Mouse (Mus musculus): Measurements from ENCODE around the gene Spata20.

The Spata20 gene

DNA sequence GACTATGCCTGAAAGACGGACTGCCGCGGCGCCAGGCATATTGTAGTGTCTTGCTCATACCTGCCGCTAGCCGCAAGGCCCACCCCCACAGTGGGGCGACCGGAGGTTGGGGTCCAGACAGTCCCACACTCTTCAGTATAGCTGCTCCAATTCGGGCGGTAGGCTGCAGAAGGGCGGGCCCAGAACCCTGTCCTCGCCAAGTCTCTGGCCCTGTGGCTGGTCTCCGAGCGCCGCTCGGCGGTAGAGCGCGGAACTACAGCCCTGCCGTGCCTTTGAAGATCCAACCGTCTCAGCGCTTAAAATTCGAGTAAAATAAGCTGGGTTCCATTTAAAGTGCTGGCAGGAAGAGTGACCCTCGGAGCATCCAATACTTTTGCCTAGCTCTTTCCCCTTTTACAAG lies at the start of gene Spata20:
Gene Spata20, minus strand, starts transcription at position 179 of the 400 bp plus-strand sequence.
- DNase-seq (ENCODE audit: low read depth, low spot score): peak; percentile 53

DNA sequence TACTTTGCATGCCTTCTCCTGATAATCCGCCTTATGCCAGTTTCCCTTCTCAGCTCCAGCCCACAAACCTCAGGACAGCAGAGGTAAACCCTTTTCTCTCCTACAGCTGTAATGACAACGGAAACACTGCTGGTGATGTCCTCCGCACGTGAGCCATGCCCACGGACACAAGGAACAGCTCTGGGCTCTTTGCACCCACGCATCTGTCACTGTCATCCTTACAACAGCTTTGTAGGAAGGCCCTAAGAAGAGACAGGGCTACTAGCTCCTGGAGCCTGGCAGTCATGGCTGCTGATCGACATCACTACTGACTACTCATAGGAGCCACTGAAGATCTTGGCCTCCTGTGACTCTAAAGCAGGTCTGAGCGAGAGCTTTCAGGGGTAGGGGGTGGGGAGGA lies 47.2 kb upstream of the Spata20 start:
- no peak for DNase-seq (ENCODE audit: low read depth, low spot score)

DNA sequence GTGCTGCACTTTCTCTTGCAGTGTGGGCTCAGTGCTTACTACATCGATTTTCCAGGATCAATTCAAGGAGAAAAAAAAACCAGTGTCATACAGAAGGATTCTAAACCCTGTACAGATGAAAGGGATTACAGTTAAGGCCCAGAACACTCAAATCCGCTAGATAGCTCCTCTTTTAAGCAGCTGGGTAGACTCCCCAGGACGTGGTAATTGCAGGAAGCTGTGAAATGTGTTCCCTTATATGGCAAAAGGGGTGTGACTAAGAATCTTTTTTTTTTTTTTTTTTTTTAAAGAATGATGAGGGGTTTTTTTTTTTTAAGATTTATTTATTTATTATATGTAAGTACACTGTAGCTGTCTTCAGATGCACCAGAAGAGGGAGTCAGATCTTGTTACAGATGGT lies 42.9 kb upstream of the Spata20 start:
- DNase-seq (ENCODE audit: low read depth, low spot score): no peak

DNA sequence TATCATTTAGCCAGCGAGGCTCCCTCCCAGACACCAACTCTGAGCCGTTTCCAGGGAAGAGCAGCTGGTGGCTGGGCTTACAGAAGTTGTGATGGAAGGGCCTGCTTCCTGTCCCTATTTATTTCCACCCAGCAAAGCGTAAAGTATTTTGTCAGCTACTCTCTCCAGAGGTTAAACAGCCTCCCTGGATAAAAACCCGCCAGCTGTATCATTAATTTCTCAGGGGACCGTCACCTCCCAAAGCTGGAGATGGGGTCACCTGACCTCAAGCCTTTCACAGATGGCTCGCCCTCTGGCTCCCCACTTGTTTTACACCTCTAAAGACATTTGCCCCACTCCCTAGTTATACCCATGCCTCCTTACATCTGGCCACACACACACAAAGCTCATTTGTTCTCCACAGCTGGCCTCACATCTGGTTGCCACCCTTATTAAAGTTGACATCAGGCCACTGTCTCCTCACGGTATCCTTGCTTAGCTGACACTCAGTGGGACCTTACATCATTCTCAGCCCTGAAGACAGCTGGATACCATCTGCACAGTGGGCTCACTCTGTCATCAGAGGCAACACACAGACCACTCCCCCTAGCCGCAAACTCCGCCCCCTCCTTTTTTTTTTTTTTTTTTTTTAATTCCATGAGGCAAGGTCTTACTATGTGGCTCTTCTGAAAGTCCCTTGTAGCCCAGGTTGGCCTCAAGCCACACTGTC lies 40.3 kb upstream of the Spata20 start:
- DNase-seq (ENCODE audit: low read depth, low spot score): no peak

DNA sequence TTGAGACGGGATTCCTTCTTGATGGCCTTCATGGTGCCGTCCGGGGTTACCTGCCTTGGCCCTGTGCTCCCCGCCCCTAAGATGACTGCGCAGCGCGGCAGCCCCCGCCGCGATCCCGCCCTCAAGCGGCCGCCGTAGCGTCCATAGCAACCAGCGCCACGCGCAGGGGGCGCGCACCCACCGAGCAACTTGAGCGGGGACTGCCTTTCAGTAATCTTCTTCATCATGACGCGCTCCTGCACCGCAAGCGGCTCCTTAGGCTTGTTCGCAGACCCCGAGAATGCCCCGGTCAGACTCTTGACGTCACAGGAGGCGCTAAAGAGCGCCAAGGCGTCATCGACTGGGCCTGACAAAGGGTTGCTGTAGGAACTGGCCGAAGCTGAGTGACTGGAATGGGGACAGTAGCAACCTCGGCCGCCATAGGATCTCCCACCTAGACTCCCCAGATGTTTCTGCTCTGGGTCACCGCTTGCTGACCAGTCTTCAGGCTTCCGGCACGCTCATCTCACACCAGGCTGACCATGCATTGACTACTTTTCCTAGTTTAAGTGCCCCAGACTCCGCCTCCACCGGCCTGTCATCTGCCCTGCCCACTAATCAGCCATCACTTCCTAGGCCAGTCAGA lies 35.4 kb upstream of the Spata20 start, which contains the start of gene Mycbpap:
Gene Mycbpap, minus strand, starts transcription at position 524 of the 625 bp plus-strand sequence.
- DNase-seq (ENCODE audit: low read depth, low spot score): peak; percentile 49

DNA sequence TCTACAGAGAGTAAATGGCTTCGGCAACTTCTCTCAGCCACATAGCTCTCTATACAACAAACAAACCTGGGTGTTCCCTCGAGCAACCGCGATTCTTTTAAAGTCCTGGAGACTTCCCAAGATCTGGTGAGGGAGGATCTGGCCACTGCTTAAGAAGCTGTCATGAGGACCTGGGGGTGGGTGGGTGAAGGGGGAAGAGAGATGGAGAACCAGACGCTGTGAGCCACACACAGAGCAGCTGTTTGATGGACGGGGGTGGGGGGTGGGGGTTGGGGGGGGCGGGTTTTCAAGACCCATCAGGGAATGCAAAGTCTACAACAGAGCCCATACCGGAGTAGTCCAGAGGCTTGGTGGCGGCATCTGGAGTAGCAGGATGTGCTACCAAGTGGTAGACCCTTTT lies 27.5 kb upstream of the Spata20 start:
- DNase-seq (ENCODE audit: low read depth, low spot score): no peak

DNA sequence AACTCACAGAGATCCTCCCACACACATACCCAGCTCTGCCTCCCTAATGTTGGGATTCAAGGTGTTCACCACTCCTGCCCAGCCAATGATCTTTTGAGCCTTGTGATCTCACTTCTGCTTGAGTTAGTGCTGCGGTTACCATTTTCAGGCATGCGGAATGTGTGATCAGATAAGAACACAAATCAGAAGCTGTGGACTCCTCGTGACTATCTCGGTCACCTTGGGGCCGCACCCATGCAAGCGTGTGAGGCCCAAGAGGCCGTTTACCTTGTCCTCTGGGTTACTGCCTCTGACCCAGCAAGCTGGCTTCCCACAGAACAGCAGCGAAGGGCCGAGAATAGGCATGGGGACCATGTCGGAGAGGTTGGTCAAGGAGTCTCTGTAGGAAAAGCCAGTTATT lies 23.0 kb upstream of the Spata20 start:
- DNase-seq (ENCODE audit: low read depth, low spot score): no peak

DNA sequence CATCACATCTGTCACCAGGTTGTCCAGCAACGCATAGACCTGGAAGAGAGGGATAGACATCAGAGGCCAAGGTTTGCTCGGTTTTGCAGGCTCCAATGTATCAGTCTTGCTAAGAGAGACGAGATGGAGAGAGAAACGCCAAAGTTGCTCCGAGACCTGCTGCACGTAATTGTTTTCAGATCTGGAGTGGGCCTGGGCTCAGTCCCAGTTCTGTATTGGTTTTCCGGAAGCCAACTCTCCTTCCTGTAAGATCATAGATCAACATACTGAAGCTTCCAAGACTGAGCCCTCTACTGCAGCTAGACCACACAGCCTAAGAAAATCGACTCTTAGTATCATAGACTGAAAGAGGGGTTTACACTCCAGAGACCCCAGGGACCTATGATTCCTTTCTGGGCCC lies 15.5 kb upstream of the Spata20 start:
- DNase-seq (ENCODE audit: low read depth, low spot score): no peak

DNA sequence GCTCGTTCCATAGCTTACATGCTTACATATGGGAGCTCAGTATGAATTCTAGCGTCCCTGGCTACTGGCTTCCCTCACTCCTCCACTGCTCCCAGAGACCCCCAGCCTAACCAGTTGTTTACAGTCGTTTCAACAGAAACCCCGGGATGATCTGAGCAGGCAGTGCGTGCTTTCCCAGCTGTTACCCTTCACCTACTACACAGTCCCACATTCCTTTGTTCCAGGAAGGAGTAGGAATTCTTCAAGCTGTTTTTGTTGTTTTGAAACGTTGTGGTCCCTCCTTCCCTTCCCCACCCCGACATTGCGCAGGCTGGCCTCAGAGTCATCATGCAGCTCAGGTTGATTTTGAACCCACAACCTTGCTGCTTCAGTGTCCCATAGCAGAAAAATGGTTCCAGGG lies 14.4 kb upstream of the Spata20 start:
- no peak for DNase-seq (ENCODE audit: low read depth, low spot score)

DNA sequence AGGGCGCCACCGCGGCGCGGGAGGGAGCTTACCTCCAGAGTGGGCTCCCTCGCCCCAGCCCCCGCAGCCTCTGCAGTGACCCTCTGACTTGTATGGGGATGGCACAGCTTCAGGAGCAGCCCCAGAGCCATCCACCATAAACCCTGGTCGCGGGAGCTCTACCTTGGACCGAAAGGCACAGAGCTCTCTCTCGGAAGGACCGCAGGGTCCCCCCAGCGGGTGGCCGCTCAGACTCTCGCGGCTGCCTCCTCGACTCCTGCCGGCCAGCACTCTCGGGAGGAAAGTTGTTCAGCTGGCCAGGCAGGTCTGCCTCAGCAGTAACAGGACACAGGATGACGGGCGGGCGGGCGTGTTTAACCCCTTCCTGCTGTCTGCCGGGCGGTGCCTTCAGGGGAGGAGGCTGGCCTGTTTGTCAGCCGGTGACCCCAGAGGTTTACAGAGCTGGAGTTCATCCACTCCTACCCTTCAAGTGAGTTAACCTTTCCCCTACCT lies 13.7 kb upstream of the Spata20 start, which contains the start of gene Epn3:
Gene Epn3, minus strand, starts transcription at position 314 of the 492 bp plus-strand sequence.
- no peak for DNase-seq (ENCODE audit: low read depth, low spot score)

DNA sequence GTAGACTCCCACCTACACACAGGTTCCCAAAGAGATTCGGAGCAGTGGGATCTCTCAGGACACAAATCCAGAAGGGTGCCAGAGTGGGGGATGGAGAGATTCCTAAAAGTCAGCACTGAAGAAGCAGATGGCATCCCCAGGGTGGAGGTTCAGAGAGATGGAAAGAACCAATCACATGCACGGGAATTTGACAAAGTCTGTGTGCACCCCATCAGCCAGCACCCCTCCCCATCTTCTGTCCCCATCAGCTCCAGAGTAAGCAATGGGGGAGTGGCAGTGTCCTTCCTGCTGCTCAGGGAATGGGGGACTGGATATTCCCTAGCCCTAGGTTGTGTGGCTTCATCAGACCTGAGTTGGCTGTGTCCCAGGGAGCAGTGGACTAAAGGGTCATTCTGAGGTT lies 13.1 kb upstream of the Spata20 start:
- no peak for DNase-seq (ENCODE audit: low read depth, low spot score)

DNA sequence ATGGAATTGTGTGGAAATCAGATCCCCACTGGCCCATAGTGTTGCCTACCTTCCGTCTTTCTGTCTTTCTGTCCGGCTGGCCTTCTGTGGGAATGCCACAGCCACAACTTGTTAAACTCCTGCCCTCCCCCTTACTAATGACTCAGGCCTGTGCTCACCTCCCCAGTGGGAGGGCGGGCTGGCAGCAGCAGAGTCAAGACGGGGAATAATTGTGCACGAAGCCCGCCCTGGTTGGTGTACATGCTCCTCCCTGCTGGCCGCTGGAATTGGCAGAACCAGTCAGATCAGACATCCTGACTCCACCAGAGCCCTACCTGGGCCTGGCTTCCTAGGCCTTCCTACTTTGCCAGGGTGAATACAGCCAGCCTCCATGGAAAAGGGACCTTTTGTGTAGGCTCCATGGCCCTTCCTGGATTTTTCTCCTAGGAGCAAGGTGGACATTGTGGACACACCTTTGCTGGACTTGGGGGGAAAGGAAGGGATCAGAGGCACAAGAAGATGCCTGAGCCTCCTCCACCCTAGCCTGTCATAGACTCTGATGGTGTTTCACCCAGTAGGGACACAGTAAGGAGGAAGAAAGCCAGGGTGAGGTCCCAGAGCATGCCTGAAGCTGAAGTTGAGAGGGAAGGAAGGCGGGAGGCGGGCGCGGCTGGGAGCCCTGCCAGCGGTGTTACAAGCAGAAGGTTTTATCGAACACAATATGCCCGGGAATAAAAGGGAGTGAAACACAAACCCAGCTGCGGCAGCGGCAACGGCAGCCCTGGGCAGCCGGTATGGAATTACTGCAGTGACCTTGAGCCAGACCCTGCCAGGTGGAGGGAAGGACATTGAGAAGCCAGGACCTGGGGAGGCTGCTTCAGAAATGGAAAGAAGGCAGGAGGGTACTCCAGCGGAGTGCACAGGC lies 12.4 kb upstream of the Spata20 start:
- DNase-seq (ENCODE audit: low read depth, low spot score): no peak

DNA sequence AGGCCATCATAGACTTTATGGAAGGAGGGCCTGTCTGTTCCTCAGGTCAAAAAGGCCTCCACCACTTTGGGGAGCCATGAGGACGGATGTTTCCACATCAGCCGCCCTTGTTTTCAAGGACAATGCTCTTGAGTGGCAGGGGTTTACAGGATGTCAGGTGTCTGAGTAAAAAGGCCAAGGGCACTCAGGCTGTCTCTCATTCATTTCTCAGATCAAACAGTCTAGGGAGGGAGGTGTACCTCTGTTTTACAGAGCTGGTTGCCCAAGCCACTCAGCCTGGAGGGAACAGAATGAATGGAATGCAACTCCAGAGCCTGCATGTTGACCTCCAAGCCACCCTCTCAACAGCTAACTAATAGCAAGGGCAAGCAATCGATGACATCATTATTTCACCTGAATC lies 9.4 kb upstream of the Spata20 start:
- DNase-seq (ENCODE audit: low read depth, low spot score): no peak

DNA sequence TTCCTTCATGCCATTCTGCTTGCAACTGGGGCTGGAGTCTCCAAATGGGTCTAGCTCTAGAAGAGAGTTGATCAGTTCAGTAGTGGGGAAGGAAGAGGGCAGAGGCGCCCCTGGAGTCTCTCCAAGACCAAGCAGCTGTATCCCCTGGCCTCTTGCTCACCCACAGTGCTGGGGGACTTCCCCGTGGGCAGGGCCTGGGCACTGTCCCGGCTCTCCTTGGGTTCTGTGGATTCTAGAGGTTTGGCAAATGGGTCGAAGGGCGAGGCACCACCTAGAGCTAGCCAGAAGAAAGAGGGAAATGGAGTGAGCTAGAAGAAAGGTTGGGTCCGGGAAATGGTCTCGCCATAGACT lies 5.7 kb upstream of the Spata20 start:
- no peak for DNase-seq (ENCODE audit: low read depth, low spot score)

DNA sequence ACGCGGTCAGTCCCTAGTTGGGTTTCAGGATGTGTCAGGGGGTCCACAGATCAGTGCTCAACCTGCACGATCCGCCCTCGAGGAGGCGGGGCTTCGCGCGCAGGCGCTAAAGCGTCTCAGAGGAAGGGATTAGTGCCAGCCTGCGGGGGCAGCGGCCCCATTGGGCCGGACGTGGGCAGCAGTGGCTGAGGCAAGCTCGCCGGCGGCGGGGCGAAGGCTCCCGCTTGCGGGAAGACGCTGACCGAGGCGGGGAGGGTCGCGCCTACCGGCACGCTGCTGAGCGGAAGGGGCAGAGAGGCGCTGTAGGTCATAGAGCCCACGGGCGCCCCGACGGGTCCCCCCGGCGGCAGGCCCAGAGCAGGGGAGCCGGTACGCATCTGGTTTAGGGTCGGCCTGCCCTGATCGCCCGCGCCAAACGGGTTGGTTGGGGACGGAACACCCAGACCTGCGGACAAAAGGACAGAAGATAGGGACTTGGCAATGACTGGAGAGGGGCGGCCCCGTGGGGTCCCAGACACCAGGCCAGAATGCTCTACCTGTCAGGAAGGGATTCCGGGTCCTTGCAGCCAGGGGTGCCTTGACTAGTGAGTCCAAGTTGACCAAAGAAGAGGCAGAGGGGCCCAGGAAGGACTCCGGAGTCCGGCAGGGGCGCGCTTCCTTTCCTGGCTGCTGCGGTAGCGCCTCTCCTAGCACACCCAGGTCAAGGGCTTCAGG lies 5.2 kb upstream of the Spata20 start:
- no peak for DNase-seq (ENCODE audit: low read depth, low spot score)

DNA sequence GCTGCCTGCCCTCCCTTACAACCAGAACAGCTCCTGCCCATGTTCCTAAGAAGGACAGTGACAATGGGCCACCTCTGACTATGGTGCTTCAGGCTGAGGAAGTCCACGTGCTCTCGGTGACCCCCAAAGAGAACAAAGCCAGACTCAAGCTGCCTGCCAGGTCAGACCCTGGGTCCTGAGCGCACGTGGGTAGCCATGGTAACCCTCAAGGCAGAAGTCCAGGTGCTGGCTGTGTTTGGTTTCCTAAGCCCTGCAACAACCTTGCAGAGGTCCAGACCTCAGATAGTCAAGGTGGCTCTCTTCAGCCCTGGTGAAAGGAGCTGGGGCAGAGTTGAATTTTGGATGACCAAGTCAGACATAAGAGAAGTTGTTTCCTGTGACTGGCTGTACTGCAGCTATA lies 3.8 kb upstream of the Spata20 start:
- DNase-seq (ENCODE audit: low read depth, low spot score): no peak

DNA sequence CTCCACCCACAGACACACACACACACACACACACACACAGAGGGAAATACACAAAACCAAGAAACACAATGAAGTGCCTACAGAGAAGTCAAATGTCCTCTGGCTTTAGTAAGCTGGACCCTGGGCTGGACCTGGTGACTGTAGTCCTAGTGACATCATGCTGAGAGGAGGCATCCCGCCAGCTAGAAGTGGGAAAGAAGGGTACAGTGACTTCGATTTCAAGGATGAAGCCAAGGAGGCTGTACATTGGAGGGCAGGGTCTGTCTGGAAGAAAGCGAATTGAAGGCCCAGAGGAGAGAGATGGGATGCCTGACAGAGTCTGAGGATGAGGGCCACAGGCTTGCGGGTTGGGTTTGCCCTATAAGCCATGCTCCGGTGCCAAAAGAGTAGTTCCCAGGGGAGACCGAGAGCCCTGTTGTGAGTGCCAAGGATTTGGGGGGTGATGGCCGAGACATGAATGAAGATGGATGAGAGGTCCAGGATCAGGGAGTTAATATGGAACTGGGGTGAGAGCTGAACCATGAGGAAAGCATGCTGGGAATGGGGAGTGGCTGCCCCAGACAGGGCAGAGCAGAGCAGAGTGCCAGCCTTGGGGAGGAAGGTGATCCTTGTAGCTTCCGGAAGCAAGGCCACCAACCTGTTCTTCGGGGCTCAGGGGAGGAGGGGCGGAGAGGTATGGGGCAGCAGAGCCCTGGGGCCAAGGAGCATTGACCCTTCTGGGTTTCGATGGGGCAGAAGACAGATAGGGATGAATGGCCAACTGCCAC lies 3.0 kb upstream of the Spata20 start:
- no peak for DNase-seq (ENCODE audit: low read depth, low spot score)

DNA sequence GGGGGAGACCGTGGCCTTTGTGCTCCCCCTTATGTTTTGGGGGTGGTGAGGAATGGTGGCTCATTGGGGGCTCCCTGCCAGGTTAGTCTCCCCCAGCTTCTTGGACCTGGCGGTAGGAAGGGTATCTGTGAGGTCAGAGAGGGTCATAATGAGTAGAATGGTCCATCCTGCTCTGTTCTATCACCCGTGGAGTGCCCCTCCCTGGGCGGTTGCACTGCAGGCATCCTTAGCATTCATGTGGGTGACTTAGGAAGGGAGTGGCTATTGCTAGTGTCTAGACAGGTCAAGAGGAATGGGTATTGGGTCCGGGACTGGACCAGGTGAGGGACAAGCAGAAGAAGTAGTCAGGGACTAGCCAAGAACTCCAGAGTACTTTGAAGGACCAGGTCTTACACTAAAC lies 756 bp downstream of the Spata20 start:
- no peak for DNase-seq (ENCODE audit: low read depth, low spot score)

DNA sequence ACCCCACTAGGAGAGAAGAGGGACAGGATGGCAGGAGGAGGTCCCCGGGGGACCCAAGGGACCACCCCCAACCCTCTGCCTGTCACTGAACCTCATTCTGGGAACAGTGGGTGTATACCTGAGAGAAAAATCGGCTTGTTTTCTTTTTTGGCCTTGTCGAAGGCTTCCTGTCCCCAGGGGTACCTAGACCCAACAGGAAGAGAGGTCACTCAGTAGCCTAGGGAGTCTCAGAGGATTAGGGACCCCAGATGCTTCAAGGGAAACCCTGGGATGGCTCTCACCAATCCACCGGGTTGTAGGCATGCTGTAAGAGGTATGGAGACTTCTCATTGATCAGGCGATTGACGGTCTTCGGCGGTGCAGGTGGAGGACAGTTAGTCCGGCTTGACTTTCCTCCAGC lies 1.3 kb downstream of the Spata20 start:
- DNase-seq (ENCODE audit: low read depth, low spot score): no peak

DNA sequence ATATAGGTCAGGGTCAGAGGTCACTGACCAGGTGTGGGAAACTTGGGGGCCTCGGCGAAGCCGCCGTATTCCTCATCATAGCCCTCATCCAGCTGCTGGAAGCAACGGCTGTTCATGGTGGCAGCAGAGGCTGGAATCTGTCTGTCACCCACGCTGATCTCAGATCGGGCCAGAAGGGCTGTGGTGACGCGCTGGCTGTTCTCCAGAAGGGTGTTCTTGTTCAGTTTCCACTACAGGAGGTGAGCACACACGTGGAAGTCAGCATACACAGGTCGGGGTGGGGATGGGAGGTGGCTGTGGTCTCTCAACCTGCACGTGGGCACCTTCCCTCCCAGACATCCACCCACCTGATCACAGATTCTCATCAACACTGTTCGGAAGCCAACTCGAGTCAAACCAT lies 2.1 kb downstream of the Spata20 start:
- no peak for DNase-seq (ENCODE audit: low read depth, low spot score)

DNA sequence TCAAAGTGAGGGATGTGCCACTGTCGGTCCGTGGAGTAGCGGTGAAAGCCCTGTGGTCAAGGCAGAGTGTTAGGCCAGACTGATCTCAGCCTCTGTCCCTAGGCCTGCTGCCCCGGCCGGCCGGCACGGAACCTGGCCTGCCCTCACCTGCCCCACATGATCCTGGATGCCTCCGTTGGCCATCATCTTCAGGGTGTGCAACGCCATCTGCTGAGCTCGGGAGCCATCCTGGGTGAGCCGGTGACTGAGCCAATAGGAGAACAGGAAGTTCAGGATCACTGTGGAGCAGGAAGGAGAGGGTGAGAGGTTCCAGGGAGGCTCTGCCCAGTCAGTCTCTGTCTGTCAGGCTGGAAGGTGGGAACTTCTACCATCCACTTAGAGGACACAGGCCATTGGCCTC lies 2.5 kb downstream of the Spata20 start:
- no peak for DNase-seq (ENCODE audit: low read depth, low spot score)

Data from WW6 (cell line).